Mouse (Mus musculus): ENCODE data around the gene Znfx1.
A peak's percentile ranks its signal among the peaks of the same experiment; 100 is the strongest.

Znfx1 gene

GRCm38 (mm10) chr2:167071266-167071640 lies 8.4 kb upstream of the Znfx1 start:
- DNase-seq, result no peak

GRCm38 (mm10) chr2:167070341-167070740 lies 7.5 kb upstream of the Znfx1 start:
- peak; percentile 59 for DNase-seq

- DNase-seq, result no peak
Measured at GRCm38 (mm10) chr2:167067575-167067974, 4.8 kb upstream of the Znfx1 start.

- DNase-seq, result no peak
Measured at GRCm38 (mm10) chr2:167066528-167067516, 4.0 kb upstream of the Znfx1 start.

GRCm38 (mm10) chr2:167066031-167066430 lies 3.2 kb upstream of the Znfx1 start:
- DNase-seq, result no peak

GRCm38 (mm10) chr2:167064601-167065295 lies 1.9 kb upstream of the Znfx1 start:
- DNase-seq, result no peak

- no peak for DNase-seq
Measured at GRCm38 (mm10) chr2:167063906-167064496, 1.2 kb upstream of the Znfx1 start.

GRCm38 (mm10) chr2:167062497-167062911 lies 311 bp downstream of the Znfx1 start:
- DNase-seq, result peak; percentile 97

- no peak for DNase-seq
Measured at GRCm38 (mm10) chr2:167061381-167062034, 1.3 kb downstream of the Znfx1 start.

GRCm38 (mm10) chr2:167060761-167061160 lies 2.1 kb downstream of the Znfx1 start:
- DNase-seq, result no peak

- no peak for DNase-seq
Measured at GRCm38 (mm10) chr2:167060360-167060759, 2.5 kb downstream of the Znfx1 start.

GRCm38 (mm10) chr2:167059960-167060359 lies 2.9 kb downstream of the Znfx1 start:
- DNase-seq, result peak; percentile 58

- DNase-seq, result no peak
Measured at GRCm38 (mm10) chr2:167059536-167059935, 3.3 kb downstream of the Znfx1 start.

GRCm38 (mm10) chr2:167058814-167059387 lies 3.9 kb downstream of the Znfx1 start:
- no peak for DNase-seq

GRCm38 (mm10) chr2:167058201-167058600 lies 4.6 kb downstream of the Znfx1 start:
- peak; percentile 55 for DNase-seq

GRCm38 (mm10) chr2:167056942-167057323 lies 5.9 kb downstream of the Znfx1 start:
- no peak for DNase-seq

- no peak for DNase-seq
Measured at GRCm38 (mm10) chr2:167056210-167056941, 6.4 kb downstream of the Znfx1 start.

- peak; percentile 81 for DNase-seq
Measured at GRCm38 (mm10) chr2:167055386-167055785, 7.4 kb downstream of the Znfx1 start.

GRCm38 (mm10) chr2:167053127-167053844 lies 9.5 kb downstream of the Znfx1 start:
- no peak for DNase-seq

- DNase-seq, result no peak
Measured at GRCm38 (mm10) chr2:167048698-167049358, 14.0 kb downstream of the Znfx1 start.

GRCm38 (mm10) chr2:167048223-167048622 lies 14.6 kb downstream of the Znfx1 start:
- DNase-seq, result no peak

Measured in kidney, postnatal 10 days (tissue).